Mouse (Mus musculus) lung, postnatal 36 days (tissue): ENCODE measurements around the gene Samd4b.

Source experiments
- DNase-seq: peaks from one replicate; pipeline ENCODE4 v3.0.0; 2022; ENCODE audit warnings: mixed read lengths

Samd4b gene

GRCm38 (mm10) chr7:28351676-28352191, 246.2 kb downstream of the Samd4b start:
- DNase-seq, result no peak

GRCm38 (mm10) chr7:28350155-28350883, 247.6 kb downstream of the Samd4b start, which contains the start of gene Rps16:
Rps16 (plus strand) TSS chr7:28350652.
- DNase-seq, result peak; percentile 98
